Mouse (Mus musculus) forebrain, postnatal 0 days (tissue): ENCODE measurements around the gene Polr3h. TPM values are rescaled to one million over a fixed set of nuclear protein-coding genes. Genes with fewer than 3 reads are reported as not detected.

Experiments
- ATAC-seq: fragments of 200-750 bp; cut with Nextera tagmentation; 2 replicates; pipeline ENCODE4 v1.8.0; 2017; ENCODE audit warnings: mild to moderate bottlenecking, moderate library complexity
- DNase-seq: peaks from one replicate; pipeline ENCODE4 v3.0.0-alpha.2; 2015
- H3K27ac ChIP-seq: fragments of 300-500 bp; sonication (generic); 2 replicates; pipeline ENCODE4 v1.5.1; 2014; ENCODE audit warnings: low read depth, mild to moderate bottlenecking, antibody characterized with exemption, low read length, moderate library complexity, mixed read lengths
- H3K27me3 ChIP-seq: fragments of 300-500 bp; sonication (generic); 2 replicates; pipeline ENCODE4 v1.6.1; 2014; ENCODE audit warnings: mild to moderate bottlenecking, low read length, mixed read lengths; ENCODE audit not compliant: insufficient read depth
- H3K36me3 ChIP-seq: fragments of 300-500 bp; sonication (generic); 2 replicates; pipeline ENCODE4 v1.6.1; 2014; ENCODE audit warnings: mild to moderate bottlenecking, moderate library complexity; ENCODE audit not compliant: insufficient read depth
- H3K4me1 ChIP-seq: fragments of 300-500 bp; sonication (generic); 2 replicates; pipeline ENCODE4 v1.6.1; 2014; ENCODE audit warnings: antibody characterized with exemption; ENCODE audit not compliant: insufficient read depth
- H3K4me2 ChIP-seq: fragments of 300-500 bp; sonication (generic); 2 replicates; pipeline ENCODE4 v1.6.1; 2014; ENCODE audit warnings: low read depth, mild to moderate bottlenecking, moderate library complexity
- H3K4me3 ChIP-seq: fragments of 300-500 bp; sonication (generic); 2 replicates; pipeline ENCODE4 v1.5.1; 2014; ENCODE audit warnings: low read depth, low read length, mixed read lengths
- H3K9ac ChIP-seq: fragments of 300-500 bp; sonication (generic); 2 replicates; pipeline ENCODE4 v1.6.1; 2014; ENCODE audit warnings: mild to moderate bottlenecking
- H3K9me3 ChIP-seq: fragments of 300-500 bp; sonication (generic); 2 replicates; pipeline ENCODE4 v1.6.1; 2016; ENCODE audit warnings: low read length
- CTCF ChIP-seq: sonication (generic); IDR thresholded peaks from 2 replicates; pipeline ENCODE4 v1.5.1; 2016; ENCODE audit warnings: antibody characterized with exemption, control low read depth, low read depth
- WGBS: fragments of 180-500 bp; shearing (Covaris S2); extraction: QIAGEN DNeasy Blood & Tissue Kit; methylation state at CpG from one replicate; pipeline ENCODE4 v1.1.7; 2014; 5-methylcytosine and 5-hydroxymethylcytosine counted together
- polyA plus RNA-seq: library from polyadenylated mRNA; unstranded; fragments of >200 nt; fragmentation: Nextera tagmentation; extraction: Ambion mirVana; gene quantifications from 2 replicates; pipeline ENCODE4 v1.2.1, GENCODE M21; 2015
- total RNA-seq: library from RNA; depleted of rRNA; stranded (reverse); fragments of >200 nt; gene quantifications from 2 replicates; pipeline ENCODE4 v1.2.3, GENCODE M21; 2014

The Polr3h gene
- total and polyA plus RNA-seq, 2 experiments from 2014 or later: 52.8 to 105 TPM

- DNase-seq (no peak), ATAC-seq (no peak)
- no peak overlapping the region for H3K4me3 ChIP-seq
- peaks cover 37% of the 10 kb centered on the region for H3K36me3 ChIP-seq
- no peak for TF ChIP-seq CTCF
- H3K27me3 ChIP-seq: no peaks in the 10 kb centered on the region
- no peak overlapping the region for H3K9ac ChIP-seq
- 92% methylated on average over 9 of the region's 9 CpGs for WGBS
- no peak overlapping the region for H3K4me2 ChIP-seq
- H3K4me1 ChIP-seq: 0 out of 2 replicates have a peak, but pooled peaks cover 5% of the 10 kb centered on the region
- H3K9me3 ChIP-seq: no peaks in the 10 kb centered on the region
- H3K27ac ChIP-seq: no peak overlapping the region
Measured at GRCm38 (mm10) chr15:81852411-81853000, 73.5 kb downstream of the Polr3h start.

- Histone ChIP-seq H3K9ac (no peak overlapping the region), H3K27me3 (no peaks in the 10 kb centered on the region), H3K36me3 (peaks cover 37% of the 10 kb centered on the region), H3K4me3 (no peak overlapping the region), H3K9me3 (no peaks in the 10 kb centered on the region), H3K27ac (no peak overlapping the region), H3K4me1 (0 out of 2 replicates have a peak, but pooled peaks cover 2% of the 10 kb centered on the region), H3K4me2 (no peak overlapping the region)
- ATAC-seq: no peak
- no peak for TF ChIP-seq CTCF
- 95% methylated on average over 15 of the region's 15 CpGs for WGBS
- DNase-seq: no peak
Measured at GRCm38 (mm10) chr15:81851375-81851774, 74.7 kb downstream of the Polr3h start.

GRCm38 (mm10) chr15:81850718-81851117 is 75.3 kb downstream of the Polr3h start:
- H3K27ac ChIP-seq: no peak overlapping the region
- H3K9me3 ChIP-seq: no peaks in the 10 kb centered on the region
- no peak overlapping the region for H3K4me2 ChIP-seq
- no peaks in the 10 kb centered on the region for H3K27me3 ChIP-seq
- DNase-seq: no peak
- ATAC-seq: no peak
- H3K36me3 ChIP-seq: peaks cover 37% of the 10 kb centered on the region
- H3K4me1 ChIP-seq: 0 out of 2 replicates have a peak, but pooled peaks cover 1% of the 10 kb centered on the region
- no peak overlapping the region for H3K9ac ChIP-seq
- no peak overlapping the region for H3K4me3 ChIP-seq
- no peak for TF ChIP-seq CTCF
- 88% methylated on average over 14 of the region's 14 CpGs for WGBS

DNA sequence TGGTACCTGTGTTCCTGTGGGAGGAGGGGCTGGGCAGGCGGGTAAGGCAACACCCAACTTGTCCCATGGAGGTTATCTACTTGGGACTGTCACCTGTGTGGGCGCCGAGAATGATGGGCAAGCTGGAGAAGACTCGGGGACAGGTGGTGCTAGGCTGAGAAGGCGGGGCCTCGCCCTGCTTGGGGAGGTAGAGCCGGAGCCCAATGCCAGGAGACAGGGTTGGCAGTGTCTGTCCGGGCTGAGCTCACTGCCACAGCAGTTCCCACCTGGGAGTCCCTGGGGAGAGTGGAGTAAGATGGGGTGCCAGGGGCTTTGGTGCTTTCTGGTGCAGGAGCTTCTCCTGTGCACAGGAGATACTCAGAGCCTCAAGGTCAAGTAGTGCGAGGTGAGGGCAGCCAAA is 76.9 kb downstream of the Polr3h start:
- Histone ChIP-seq H3K4me3 (no peak overlapping the region), H3K4me2 (no peak overlapping the region), H3K9ac (no peak overlapping the region), H3K4me1 (no peaks in the 10 kb centered on the region), H3K9me3 (no peaks in the 10 kb centered on the region), H3K27ac (no peak overlapping the region), H3K36me3 (peaks cover 37% of the 10 kb centered on the region), H3K27me3 (no peaks in the 10 kb centered on the region)
- DNase-seq (no peak), ATAC-seq (no peak)
- WGBS: 85% methylated on average over 9 of the region's 9 CpGs
- no peak for TF ChIP-seq CTCF

GRCm38 (mm10) chr15:81848301-81848700 is 77.7 kb downstream of the Polr3h start:
- Histone ChIP-seq H3K36me3 (peaks cover 34% of the 10 kb centered on the region), H3K27ac (no peak overlapping the region), H3K4me1 (no peaks in the 10 kb centered on the region), H3K27me3 (no peaks in the 10 kb centered on the region), H3K4me3 (no peak overlapping the region), H3K9ac (no peak overlapping the region), H3K9me3 (no peaks in the 10 kb centered on the region), H3K4me2 (no peak overlapping the region)
- 20% methylated on average over 7 of the region's 7 CpGs for WGBS
- ATAC-seq (no peak), DNase-seq (peak; percentile 50)
- peak; percentile 67 for TF ChIP-seq CTCF

- Histone ChIP-seq H3K9me3 (no peaks in the 10 kb centered on the region), H3K9ac (no peak overlapping the region), H3K4me1 (no peaks in the 10 kb centered on the region), H3K27ac (no peak overlapping the region), H3K36me3 (peaks cover 33% of the 10 kb centered on the region), H3K4me3 (no peak overlapping the region), H3K4me2 (no peak overlapping the region), H3K27me3 (no peaks in the 10 kb centered on the region)
- DNase-seq (no peak), ATAC-seq (no peak)
- 80% methylated on average over 5 of the region's 5 CpGs for WGBS
- no peak for TF ChIP-seq CTCF
Measured at GRCm38 (mm10) chr15:81847861-81848260, 78.2 kb downstream of the Polr3h start.

GRCm38 (mm10) chr15:81847161-81847560 is 78.9 kb downstream of the Polr3h start:
- no peak for TF ChIP-seq CTCF
- WGBS: 94% methylated on average over 4 of the region's 4 CpGs
- ATAC-seq: no peak

GRCm38 (mm10) chr15:81846755-81847154 is 79.3 kb downstream of the Polr3h start:
- ATAC-seq (no peak), DNase-seq (no peak)
- no peak overlapping the region for H3K9ac ChIP-seq
- H3K4me1 ChIP-seq: no peaks in the 10 kb centered on the region
- no peak overlapping the region for H3K4me3 ChIP-seq
- H3K27ac ChIP-seq: no peak overlapping the region
- H3K27me3 ChIP-seq: no peaks in the 10 kb centered on the region
- H3K36me3 ChIP-seq: peaks cover 31% of the 10 kb centered on the region
- no peak overlapping the region for H3K4me2 ChIP-seq
- 89% methylated on average over 9 of the region's 9 CpGs for whole genome bisulfite sequencing
- TF ChIP-seq CTCF: no peak
- no peaks in the 10 kb centered on the region for H3K9me3 ChIP-seq

More at GRCm38 (mm10) chr15:81847161-81847560, 78.9 kb downstream of the Polr3h start:
- no peaks in the 10 kb centered on the region for H3K4me1 ChIP-seq
- no peak overlapping the region for H3K4me2 ChIP-seq
- no peaks in the 10 kb centered on the region for H3K9me3 ChIP-seq
- peaks cover 33% of the 10 kb centered on the region for H3K36me3 ChIP-seq
- H3K27me3 ChIP-seq: no peaks in the 10 kb centered on the region
- DNase-seq: no peak
- no peak overlapping the region for H3K9ac ChIP-seq
- no peak overlapping the region for H3K4me3 ChIP-seq
- H3K27ac ChIP-seq: no peak overlapping the region
